Mouse (Mus musculus) limb, embryonic 14.5 days (tissue): Measurements from ENCODE around the gene Aldh3a2. TPM values are rescaled to one million over a fixed set of nuclear protein-coding genes. Genes with fewer than 3 reads are reported as not detected.

Experiments used
- ATAC-seq: fragments of 200-750 bp; cut with Nextera tagmentation; 2 replicates; pipeline ENCODE4 v1.8.0; 2017; ENCODE audit warnings: low read depth, moderate number of reproducible peaks, moderate TSS enrichment; ENCODE audit not compliant: low FRiP score
- DNase-seq: peaks from one replicate; pipeline ENCODE4 v3.0.0-alpha.2; 2015; ENCODE audit warnings: low spot score
- H3K27ac ChIP-seq: fragments of 300-500 bp; sonication (generic); replicated peaks from 2 replicates; pipeline ENCODE4 v1.5.1; 2014; ENCODE audit warnings: low read depth, mild to moderate bottlenecking, low read length, moderate library complexity, mixed read lengths
- H3K27me3 ChIP-seq: fragments of 300-500 bp; sonication (generic); 2 replicates; pipeline ENCODE4 v1.6.1; 2014; ENCODE audit warnings: low read length, mixed read lengths; ENCODE audit not compliant: control insufficient read depth, insufficient read depth
- H3K36me3 ChIP-seq: fragments of 300-500 bp; sonication (generic); 2 replicates; pipeline ENCODE4 v1.6.1; 2014; ENCODE audit warnings: mild to moderate bottlenecking, low read length, moderate library complexity, mixed read lengths; ENCODE audit not compliant: control insufficient read depth, insufficient read depth
- H3K4me1 ChIP-seq: fragments of 300-500 bp; sonication (generic); 2 replicates; pipeline ENCODE4 v1.6.1; 2014; ENCODE audit warnings: antibody characterized with exemption, low read length, mixed read lengths; ENCODE audit not compliant: control insufficient read depth, insufficient read depth
- H3K4me2 ChIP-seq: fragments of 300-500 bp; sonication (generic); replicated peaks from 2 replicates; pipeline ENCODE4 v1.6.1; 2014; ENCODE audit warnings: low read depth, mild to moderate bottlenecking, low read length, moderate library complexity; ENCODE audit not compliant: severe bottlenecking
- H3K4me3 ChIP-seq: fragments of 300-500 bp; sonication (generic); replicated peaks from 2 replicates; pipeline ENCODE4 v1.5.1; 2014; ENCODE audit warnings: low read length
- H3K9ac ChIP-seq: fragments of 300-500 bp; sonication (generic); 2 replicates; pipeline ENCODE4 v1.6.1; 2014; ENCODE audit warnings: mild to moderate bottlenecking, low read depth, low read length, moderate library complexity; ENCODE audit not compliant: severe bottlenecking
- H3K9me3 ChIP-seq: fragments of 300-500 bp; sonication (generic); 2 replicates; pipeline ENCODE4 v1.6.1; 2016; ENCODE audit warnings: low read length; ENCODE audit not compliant: control insufficient read depth
- POLR2A ChIP-seq: fragments of 200-500 bp; IDR thresholded peaks from 2 replicates; pipeline ENCODE4 v1.8.0; 2012; ENCODE audit warnings: inconsistent platforms, mild to moderate bottlenecking, moderate library complexity, borderline replicate concordance; ENCODE audit not compliant: insufficient read depth, insufficient read length; ENCODE audit errors: extremely low read depth
- WGBS: fragments of 180-500 bp; shearing (Covaris S2); extraction: QIAGEN DNeasy Blood & Tissue Kit; methylation state at CpG from one replicate; pipeline ENCODE4 v1.1.7; 2014; 5-methylcytosine and 5-hydroxymethylcytosine counted together
- polyA plus RNA-seq, 2 experiments: library from polyadenylated mRNA; depleted of rRNA in 1 of 2; stranded (reverse) in 1 of 2; unstranded in 1 of 2; fragments of >200 nt; fragmentation: Nextera tagmentation in 1 of 2; extraction: Ambion mirVana in 1 of 2; gene quantifications; 2 replicates each; pipeline versions ENCODE4 v1.2.1 to v1.2.3; 2012 to 2014

Aldh3a2 gene
- polyA plus RNA-seq, 2 experiments: 33.5 to 35.5 TPM

DNA sequence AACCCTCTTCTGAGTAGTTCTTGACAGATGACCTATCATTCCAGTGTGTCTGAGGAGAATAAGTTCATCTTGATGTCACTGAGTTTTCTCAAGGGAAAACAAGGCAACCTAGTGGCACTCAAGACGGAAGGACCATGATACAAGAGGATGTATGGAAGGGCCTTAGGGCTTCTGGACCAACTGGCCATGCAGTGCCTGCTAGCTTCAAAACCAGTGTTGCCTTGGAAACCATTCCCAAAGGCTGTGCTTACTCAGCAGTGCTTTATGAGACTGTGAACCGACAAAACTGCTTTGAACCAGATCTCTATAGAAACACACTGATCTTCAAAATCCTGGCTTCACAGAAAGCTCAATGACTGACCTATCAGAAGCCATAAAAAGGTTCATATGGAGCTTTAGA is 76.5 kb downstream of the Aldh3a2 start:
- WGBS: 56% methylated on average over 2 of the region's 2 CpGs
- Histone ChIP-seq H3K9me3 (peaks cover 2% of the 10 kb centered on the region; the same call in 1 of the 2 replicates), H3K4me3 (no peak overlapping the region), H3K9ac (no peak overlapping the region), H3K27ac (no peak overlapping the region), H3K27me3 (no peaks in the 10 kb centered on the region), H3K4me2 (no peak overlapping the region), H3K4me1 (no peaks in the 10 kb centered on the region), H3K36me3 (no peaks in the 10 kb centered on the region)
- TF ChIP-seq POLR2A: no peak
- ATAC-seq (no peak), DNase-seq (no peak)

DNA sequence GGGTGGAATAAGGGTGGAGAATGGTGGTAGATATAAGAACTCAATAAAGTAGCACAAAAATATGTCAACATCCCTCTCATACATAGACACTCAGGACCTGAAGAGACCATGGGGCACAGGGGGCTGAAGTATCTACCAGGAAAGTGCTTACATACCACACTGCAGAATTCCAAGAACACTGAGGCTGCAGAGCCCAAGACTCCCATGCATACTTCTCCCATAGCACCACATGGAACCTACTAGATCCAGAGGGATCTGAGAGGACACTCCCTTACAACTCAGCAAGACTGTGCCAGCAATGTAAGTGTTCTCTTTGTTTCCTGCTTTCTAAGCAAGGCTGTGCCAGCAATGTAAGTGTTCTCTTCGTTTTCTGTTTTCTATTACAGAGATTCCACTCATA is 83.4 kb downstream of the Aldh3a2 start:
- no peaks in the 10 kb centered on the region for H3K36me3 ChIP-seq
- no peak overlapping the region for H3K4me3 ChIP-seq
- peaks cover 14% of the 10 kb centered on the region; the same call in 1 of the 2 replicates for H3K4me1 ChIP-seq
- no peaks in the 10 kb centered on the region for H3K27me3 ChIP-seq
- H3K9me3 ChIP-seq: peaks cover 4% of the 10 kb centered on the region; the same call in 1 of the 2 replicates
- no peak overlapping the region for H3K4me2 ChIP-seq
- 0 out of 2 replicates have a peak overlapping the region, but pooled peaks have one; percentile 1 for H3K27ac ChIP-seq
- DNase-seq: no peak
- no peak overlapping the region for H3K9ac ChIP-seq
- ATAC-seq: no peak
- 63% methylated on average over 1 of the region's 1 CpGs for WGBS
- no peak for TF ChIP-seq POLR2A

DNA sequence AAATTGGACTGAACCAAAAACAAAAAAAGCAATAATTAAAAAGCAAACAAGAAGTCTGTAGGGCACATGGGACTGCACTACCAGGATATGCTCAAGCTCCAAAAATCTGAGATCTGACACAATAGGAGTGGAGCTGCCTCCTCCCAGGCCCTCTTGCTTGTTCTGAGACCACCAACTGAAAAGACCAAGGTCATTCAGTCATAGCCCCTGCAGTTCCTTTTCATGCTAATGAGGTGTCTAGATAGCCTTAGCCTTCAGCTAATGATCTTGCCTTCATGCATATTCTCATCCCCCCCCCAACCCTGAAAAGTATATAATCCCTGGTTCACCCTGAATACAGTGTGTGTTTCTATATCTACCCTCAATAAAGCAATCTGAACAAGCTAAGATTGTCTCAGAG is 85.6 kb downstream of the Aldh3a2 start:
- DNase-seq (no peak), ATAC-seq (no peak)
- Histone ChIP-seq H3K4me2 (no peak overlapping the region), H3K4me1 (peaks cover 14% of the 10 kb centered on the region; the same call in 1 of the 2 replicates), H3K4me3 (no peak overlapping the region), H3K27ac (no peak overlapping the region), H3K9me3 (peaks cover 4% of the 10 kb centered on the region; the same call in 1 of the 2 replicates), H3K36me3 (no peaks in the 10 kb centered on the region), H3K9ac (no peak overlapping the region), H3K27me3 (no peaks in the 10 kb centered on the region)
- TF ChIP-seq POLR2A: no peak

DNA sequence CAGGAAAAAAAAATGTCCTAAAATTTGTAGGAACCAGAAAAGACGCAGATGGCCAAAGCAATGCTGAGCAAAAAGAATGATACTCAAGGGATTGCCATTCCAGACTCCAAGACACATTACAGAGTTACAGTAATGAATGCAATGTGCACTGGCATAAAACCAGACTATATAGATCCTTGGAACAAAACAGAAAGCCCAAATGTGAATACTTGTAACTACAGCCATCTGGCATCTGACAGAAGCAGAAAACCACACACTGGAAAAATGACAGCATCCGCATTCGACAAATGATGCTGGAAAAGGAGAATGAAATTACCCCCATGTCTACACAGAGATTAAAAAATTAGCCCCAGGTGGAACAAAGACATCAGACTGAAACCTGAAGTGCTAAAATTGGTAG is 86.9 kb downstream of the Aldh3a2 start:
- H3K9ac ChIP-seq: no peak overlapping the region
- DNase-seq: peak; percentile 80
- H3K4me2 ChIP-seq: no peak overlapping the region; the same call in 1 of the 2 replicates

DNA sequence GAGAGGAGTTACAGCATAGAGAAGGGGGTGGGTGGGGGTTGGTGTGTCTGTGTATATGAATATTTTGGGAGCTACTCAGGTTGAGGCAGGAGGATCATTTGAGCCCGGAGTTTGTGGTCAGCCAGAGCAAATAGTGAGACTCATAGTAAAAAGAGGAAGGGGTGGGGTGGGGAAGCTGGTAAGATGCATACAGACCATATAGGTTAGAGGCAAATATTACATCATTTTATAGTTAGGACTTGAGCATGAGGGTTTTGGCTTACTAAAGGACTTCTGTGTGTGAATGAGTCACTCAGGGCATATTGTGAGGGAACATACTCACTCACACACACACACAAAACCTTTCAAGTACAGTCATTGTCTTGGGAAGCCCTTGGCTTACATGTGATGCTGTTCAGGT is 90.9 kb downstream of the Aldh3a2 start:
- TF ChIP-seq POLR2A: no peak
- H3K4me1 ChIP-seq: peaks cover 28% of the 10 kb centered on the region
- no peaks in the 10 kb centered on the region for H3K27me3 ChIP-seq
- H3K36me3 ChIP-seq: no peaks in the 10 kb centered on the region
- H3K27ac ChIP-seq: no peak overlapping the region
- no peaks in the 10 kb centered on the region for H3K9me3 ChIP-seq
- WGBS: 96% methylated on average over 1 of the region's 1 CpGs
- H3K9ac ChIP-seq: no peak overlapping the region
- ATAC-seq (no peak), DNase-seq (no peak)
- H3K4me3 ChIP-seq: no peak overlapping the region
- H3K4me2 ChIP-seq: no peak overlapping the region

More for the DNA sequence above, 86.9 kb downstream of the Aldh3a2 start:
- H3K4me3 ChIP-seq: no peak overlapping the region
- H3K36me3 ChIP-seq: no peaks in the 10 kb centered on the region
- peak; percentile 53 for ATAC-seq
- H3K27me3 ChIP-seq: no peaks in the 10 kb centered on the region
- peak overlapping the region; percentile 58; the same call in 1 of the 2 replicates for H3K27ac ChIP-seq
- H3K9me3 ChIP-seq: no peaks in the 10 kb centered on the region
- no peak for TF ChIP-seq POLR2A
- H3K4me1 ChIP-seq: peaks cover 18% of the 10 kb centered on the region
- WGBS: 40% methylated on average over 3 of the region's 3 CpGs
